Mouse (Mus musculus) kidney, adult 2 months (tissue): ENCODE results near the gene Flot2.

ENCODE experiments used
- CTCF ChIP-seq: fragments of 200-500 bp; conservative IDR thresholded peaks from 2 replicates; pipeline ENCODE4 v1.5.1; 2011; ENCODE audit warnings: low read depth, mild to moderate bottlenecking, control low read depth, low read length, moderate library complexity, mixed read lengths; ENCODE audit not compliant: insufficient read depth, insufficient read length
- POLR2A ChIP-seq: fragments of 200-500 bp; IDR thresholded peaks from one replicate; pipeline ENCODE4 v1.6.1; 2011; ENCODE audit warnings: low read depth, low read length, control low read depth

GRCm38 (mm10) chr11:78104501-78104900 is 66.8 kb downstream of the Flot2 start:
- TF ChIP-seq POLR2A = no peak
- TF ChIP-seq CTCF = no peak
